Mouse (Mus musculus): ENCODE results near the gene Iqgap2. TPM values are rescaled to one million over a fixed set of nuclear protein-coding genes. Genes with fewer than 3 reads are reported as not detected.

Gene Iqgap2
- polyA plus RNA-seq (2015; fragmentation: Nextera tagmentation; extraction: Ambion mirVana): 15.3 and 16.5 TPM in 2 replicates

DNA sequence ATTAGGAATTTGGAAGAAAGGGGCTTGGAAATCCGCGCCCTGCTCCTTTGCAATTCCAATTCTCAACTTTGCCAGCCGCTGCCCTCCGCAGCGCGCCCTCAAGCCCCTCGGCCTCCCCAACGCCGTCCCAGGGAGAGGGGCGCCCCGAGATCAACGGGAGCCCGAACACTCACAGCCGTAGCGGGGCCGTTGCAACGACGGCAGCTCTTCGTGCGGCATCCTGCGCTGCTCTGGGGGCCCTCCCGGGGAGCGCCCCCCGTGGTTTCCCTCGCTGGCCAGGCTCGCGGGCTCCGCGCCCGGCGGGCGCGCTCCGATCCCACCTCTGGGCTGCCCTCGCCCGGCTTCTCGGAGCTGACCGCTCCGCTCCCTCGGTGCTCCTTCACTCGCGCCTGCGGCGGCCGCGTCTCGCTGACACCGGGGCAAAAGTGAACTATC is at the start of gene Iqgap2:
Gene Iqgap2 (minus strand): TSS at position 432 of the 435 bp plus-strand sequence.
- Histone ChIP-seq H3K36me3 (ENCODE audit: control insufficient read depth, insufficient read depth, low read length) (no peaks in the 10 kb centered on the region), H3K4me1 (replicated peaks; ENCODE audit: control insufficient read depth, insufficient read depth) (no peaks in the 10 kb centered on the region), H3K9ac (ENCODE audit: low read length) (peak within 1 kb of the TSS; percentile 80), H3K4me2 (replicated peaks; ENCODE audit: low read depth) (peak within 1 kb of the TSS; percentile 98), H3K27me3 (ENCODE audit: control insufficient read depth, insufficient read depth, low read length) (no peaks in the 10 kb centered on the region), H3K27ac (replicated peaks) (peak within 1 kb of the TSS; percentile 88), H3K4me3 (ENCODE audit: low read depth, low read length) (peak within 1 kb of the TSS; percentile 79), H3K9me3 (ENCODE audit: control insufficient read depth, low read length) (no peaks in the 10 kb centered on the region)
- TF ChIP-seq CTCF (IDR thresholded peaks at IDR 0.05; ENCODE audit: low read depth) (no peak), EP300 (optimal IDR thresholded peaks at IDR 0.05) (no peak)
- ATAC-seq (ENCODE audit: low FRiP score, low TSS enrichment) (no peak), DNase-seq (ENCODE audit: low spot score) (no peak)
- 0% methylated on average over 44 of the region's 48 CpGs for WGBS

DNA sequence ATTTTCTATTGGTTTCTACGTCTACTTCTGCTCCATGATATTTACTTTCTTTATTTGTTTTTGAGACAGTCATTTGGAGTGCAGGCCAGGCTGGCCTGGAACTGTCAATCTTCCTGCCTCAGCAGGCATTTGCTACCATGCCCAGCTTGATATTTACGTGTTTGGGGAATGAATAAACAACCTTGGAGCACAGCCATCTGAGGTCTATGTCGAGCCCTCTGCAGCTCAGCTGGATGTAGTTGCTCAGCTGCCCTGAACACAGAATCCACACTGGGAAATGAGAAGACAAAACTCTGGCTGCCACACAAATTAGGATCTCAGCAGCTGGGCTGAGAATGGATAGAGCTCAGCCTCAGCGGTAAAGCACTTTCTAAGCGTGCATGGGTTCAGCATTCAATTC is 49.1 kb upstream of the Iqgap2 start:
- TF ChIP-seq EP300 (optimal IDR thresholded peaks at IDR 0.05): no peak
- TF ChIP-seq CTCF (IDR thresholded peaks at IDR 0.05; ENCODE audit: low read depth): no peak
- Histone ChIP-seq H3K27me3 (ENCODE audit: control insufficient read depth, insufficient read depth, low read length) (no peaks in the 10 kb centered on the region), H3K27ac (replicated peaks) (no peak overlapping the region), H3K4me1 (replicated peaks; ENCODE audit: control insufficient read depth, insufficient read depth) (no peaks in the 10 kb centered on the region), H3K9ac (ENCODE audit: low read length) (no peak overlapping the region), H3K36me3 (ENCODE audit: control insufficient read depth, insufficient read depth, low read length) (no peaks in the 10 kb centered on the region), H3K9me3 (ENCODE audit: control insufficient read depth, low read length) (no peaks in the 10 kb centered on the region), H3K4me3 (ENCODE audit: low read depth, low read length) (no peak overlapping the region), H3K4me2 (replicated peaks; ENCODE audit: low read depth) (no peak overlapping the region)
- DNase-seq (ENCODE audit: low spot score): no peak
- WGBS: 47% methylated on average over 5 of the region's 5 CpGs
- ATAC-seq (ENCODE audit: low FRiP score, low TSS enrichment): no peak

DNA sequence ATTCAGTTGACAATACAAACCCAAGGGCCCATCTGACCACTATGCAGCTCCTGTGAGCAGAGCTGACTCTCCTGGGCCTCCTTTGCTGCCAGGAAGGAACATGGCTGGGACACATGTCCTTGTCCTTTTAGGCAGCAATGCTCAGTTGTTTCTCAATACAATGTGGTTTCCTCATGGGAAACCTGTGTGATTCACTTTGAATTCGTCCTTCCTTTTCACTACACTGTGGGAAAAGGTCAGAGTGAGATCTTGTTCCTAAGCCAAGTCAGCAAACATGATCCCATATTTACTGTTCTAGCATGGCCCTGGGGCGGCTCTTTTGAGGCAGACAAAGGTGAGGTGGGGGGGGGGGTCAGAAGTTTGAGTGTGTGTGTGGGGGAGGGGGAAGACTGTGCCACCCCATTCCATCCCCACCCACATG is 32.5 kb upstream of the Iqgap2 start:
- WGBS: 44% methylated on average over 2 of the region's 2 CpGs
- TF ChIP-seq EP300 (optimal IDR thresholded peaks at IDR 0.05) (no peak), CTCF (IDR thresholded peaks at IDR 0.05; ENCODE audit: low read depth) (no peak)

DNA sequence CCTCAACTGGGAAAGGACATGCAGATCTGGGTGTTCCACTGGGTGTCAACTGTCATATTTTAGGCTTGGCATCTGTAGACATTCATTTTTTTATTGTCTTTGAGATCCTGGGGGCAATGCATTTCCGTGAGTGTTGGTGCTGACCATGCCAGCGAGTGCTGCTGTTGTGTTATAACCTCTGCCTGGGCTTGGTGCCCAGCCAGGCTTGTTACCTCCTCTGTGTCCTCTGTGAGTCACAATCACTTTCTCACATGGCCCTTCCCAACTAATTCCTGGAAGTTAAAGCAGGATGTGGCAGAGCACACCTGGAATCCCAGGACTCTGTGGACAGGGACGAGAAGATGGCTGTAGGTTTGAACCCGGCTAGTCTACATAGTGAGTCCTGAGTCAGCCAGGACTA is 30.9 kb upstream of the Iqgap2 start:
- Histone ChIP-seq H3K4me1 (replicated peaks; ENCODE audit: control insufficient read depth, insufficient read depth) (0 out of 2 replicates have a peak, but pooled peaks cover 2% of the 10 kb centered on the region), H3K27ac (replicated peaks) (no peak overlapping the region), H3K4me2 (replicated peaks; ENCODE audit: low read depth) (no peak overlapping the region), H3K27me3 (ENCODE audit: control insufficient read depth, insufficient read depth, low read length) (no peaks in the 10 kb centered on the region), H3K36me3 (ENCODE audit: control insufficient read depth, insufficient read depth, low read length) (no peaks in the 10 kb centered on the region), H3K9me3 (ENCODE audit: control insufficient read depth, low read length) (no peaks in the 10 kb centered on the region), H3K9ac (ENCODE audit: low read length) (no peak overlapping the region), H3K4me3 (ENCODE audit: low read depth, low read length) (no peak overlapping the region)
- no peak for TF ChIP-seq EP300 (optimal IDR thresholded peaks at IDR 0.05)
- no peak for TF ChIP-seq CTCF (IDR thresholded peaks at IDR 0.05; ENCODE audit: low read depth)
- WGBS: 63% methylated on average over 4 of the region's 4 CpGs
- DNase-seq (ENCODE audit: low spot score) (peak; percentile 62), ATAC-seq (ENCODE audit: low FRiP score, low TSS enrichment) (peak; percentile 63)

More for the DNA sequence above, 32.5 kb upstream of the Iqgap2 start:
- Histone ChIP-seq H3K27ac (replicated peaks) (peak overlapping the region; percentile 78), H3K4me1 (replicated peaks; ENCODE audit: control insufficient read depth, insufficient read depth) (0 out of 2 replicates have a peak, but pooled peaks cover 2% of the 10 kb centered on the region), H3K36me3 (ENCODE audit: control insufficient read depth, insufficient read depth, low read length) (no peaks in the 10 kb centered on the region), H3K9ac (ENCODE audit: low read length) (no peak overlapping the region), H3K27me3 (ENCODE audit: control insufficient read depth, insufficient read depth, low read length) (no peaks in the 10 kb centered on the region), H3K4me3 (ENCODE audit: low read depth, low read length) (no peak overlapping the region), H3K9me3 (ENCODE audit: control insufficient read depth, low read length) (no peaks in the 10 kb centered on the region), H3K4me2 (replicated peaks; ENCODE audit: low read depth) (no peak overlapping the region)
- peak; percentile 86 for DNase-seq (ENCODE audit: low spot score)
- peak; percentile 92 for ATAC-seq (ENCODE audit: low FRiP score, low TSS enrichment)

DNA sequence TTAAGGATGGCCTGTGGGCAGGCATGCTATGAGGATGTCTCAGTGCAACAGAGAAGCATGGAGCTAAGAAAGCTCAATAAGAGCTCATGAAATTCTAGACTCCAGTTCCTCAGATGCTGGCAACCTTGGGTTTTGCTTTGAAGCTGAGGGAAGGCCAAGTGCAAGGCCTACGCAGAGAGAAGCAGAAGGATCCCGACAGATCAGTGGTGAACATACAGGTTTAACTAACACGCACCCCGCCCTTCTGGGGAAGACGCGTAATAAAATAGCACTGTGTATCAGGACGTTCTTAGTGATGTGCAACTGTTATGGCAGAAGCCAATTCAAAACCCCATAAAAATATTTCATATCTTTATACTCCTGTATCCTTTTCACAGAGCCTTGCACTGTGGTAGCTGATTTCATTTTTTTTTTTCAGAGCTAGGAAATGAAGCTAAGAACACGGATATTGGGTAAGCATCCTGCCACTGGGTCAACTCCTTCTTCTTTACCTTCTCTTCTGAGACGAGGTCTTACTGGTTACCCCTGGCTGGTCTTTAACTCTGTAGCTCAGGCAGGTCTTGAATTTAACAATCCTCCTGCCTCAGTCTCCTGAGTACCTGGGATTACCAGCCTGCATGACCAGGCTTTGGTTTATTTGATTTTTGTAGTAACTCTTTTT is 27.0 kb upstream of the Iqgap2 start:
- ATAC-seq (ENCODE audit: low FRiP score, low TSS enrichment) (no peak), DNase-seq (ENCODE audit: low spot score) (no peak)
- H3K9ac ChIP-seq (ENCODE audit: low read length): no peak overlapping the region
- no peak overlapping the region for H3K27ac ChIP-seq (replicated peaks)
- H3K4me3 ChIP-seq (ENCODE audit: low read depth, low read length): no peak overlapping the region
- H3K36me3 ChIP-seq (ENCODE audit: control insufficient read depth, insufficient read depth, low read length): no peaks in the 10 kb centered on the region
- H3K4me2 ChIP-seq (replicated peaks; ENCODE audit: low read depth): no peak overlapping the region
- no peaks in the 10 kb centered on the region for H3K27me3 ChIP-seq (ENCODE audit: control insufficient read depth, insufficient read depth, low read length)
- no peaks in the 10 kb centered on the region for H3K4me1 ChIP-seq (replicated peaks; ENCODE audit: control insufficient read depth, insufficient read depth)
- WGBS: 87% methylated on average over 9 of the region's 9 CpGs
- no peaks in the 10 kb centered on the region for H3K9me3 ChIP-seq (ENCODE audit: control insufficient read depth, low read length)
- no peak for TF ChIP-seq EP300 (optimal IDR thresholded peaks at IDR 0.05)
- no peak for TF ChIP-seq CTCF (IDR thresholded peaks at IDR 0.05; ENCODE audit: low read depth)

DNA sequence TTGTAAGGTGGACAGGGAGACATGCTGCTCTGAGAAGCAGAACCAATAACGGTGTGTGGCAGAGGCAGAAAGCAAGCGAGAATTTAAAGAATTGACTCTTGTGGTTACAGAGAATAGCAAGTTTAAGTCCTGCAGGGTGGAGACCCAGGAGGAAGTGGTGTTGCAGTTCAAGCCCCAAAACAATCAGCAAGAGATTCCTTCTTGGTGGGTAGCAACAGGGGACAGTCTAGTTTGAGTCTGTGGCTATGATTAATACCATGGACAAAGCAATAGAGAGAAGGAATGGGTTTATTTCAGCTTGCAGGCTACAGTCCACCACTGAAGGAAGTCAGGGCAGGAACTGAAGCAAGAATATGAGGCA is 21.3 kb upstream of the Iqgap2 start:
- no peak for ATAC-seq (ENCODE audit: low FRiP score, low TSS enrichment)
- H3K4me3 ChIP-seq (ENCODE audit: low read depth, low read length): no peak overlapping the region
- no peak for TF ChIP-seq EP300 (optimal IDR thresholded peaks at IDR 0.05)
- TF ChIP-seq CTCF (IDR thresholded peaks at IDR 0.05; ENCODE audit: low read depth): no peak

More for the DNA sequence above, 21.3 kb upstream of the Iqgap2 start:
- no peak overlapping the region for H3K9ac ChIP-seq (ENCODE audit: low read length)
- no peak overlapping the region for H3K4me2 ChIP-seq (replicated peaks; ENCODE audit: low read depth)
- no peaks in the 10 kb centered on the region for H3K36me3 ChIP-seq (ENCODE audit: control insufficient read depth, insufficient read depth, low read length)
- H3K27ac ChIP-seq (replicated peaks): no peak overlapping the region
- no peaks in the 10 kb centered on the region for H3K9me3 ChIP-seq (ENCODE audit: control insufficient read depth, low read length)
- DNase-seq (ENCODE audit: low spot score): no peak
- no peaks in the 10 kb centered on the region for H3K4me1 ChIP-seq (replicated peaks; ENCODE audit: control insufficient read depth, insufficient read depth)
- 79% methylated on average over 2 of the region's 2 CpGs for WGBS
- no peaks in the 10 kb centered on the region for H3K27me3 ChIP-seq (ENCODE audit: control insufficient read depth, insufficient read depth, low read length)
